21 mouse cellular contexts compared by ENCODE assay signal in the genomic region with DNA sequence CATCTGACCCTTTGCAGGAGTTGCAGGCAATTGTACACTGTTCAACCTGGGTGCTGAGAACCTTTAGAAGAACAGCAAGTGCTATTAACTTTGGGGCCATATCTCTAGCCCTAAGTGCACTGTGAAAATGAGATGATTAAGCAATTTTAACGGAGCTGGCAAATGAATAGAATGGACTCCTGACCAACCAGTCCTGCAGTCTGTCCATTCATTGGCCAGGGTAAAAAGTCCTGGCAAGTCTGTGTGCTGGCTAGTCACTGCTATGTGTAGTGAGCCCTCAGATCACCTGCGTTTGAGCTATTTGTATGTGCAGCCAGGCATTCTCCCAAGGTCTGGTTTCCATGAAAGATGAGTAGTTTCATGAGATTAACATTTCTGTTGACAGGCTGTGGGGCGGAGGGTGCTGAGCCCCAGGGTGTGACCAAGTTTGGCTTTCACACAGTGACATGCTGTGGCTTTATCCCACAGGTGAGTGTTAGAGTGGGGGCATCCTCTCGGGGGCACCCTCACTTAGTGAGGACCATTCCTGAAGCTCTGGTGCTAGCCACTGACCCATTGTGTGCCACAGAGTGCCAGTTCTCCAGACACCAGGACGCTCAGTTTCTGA. TPM values are rescaled to one million over a fixed set of nuclear protein-coding genes. Genes with fewer than 3 reads are reported as not detected.
DNase-seq lines count a peak whose midpoint lies in the region; ATAC-seq and TF ChIP-seq lines count a peak whose summit lies in the region.
"Had no signal": no experiment of that assay in that cellular context is flagged by ENCODE, and none has a peak within 500 bp of the region (broad histone marks: within the 10 kb centered on the region; RNA-seq: fewer than 3 reads in every experiment).

No protein-coding gene starts in this region.

- no peaks in the 10 kb centered on the region; the same call in 1 of the 2 replicates for H3K4me1 ChIP-seq in liver, embryonic 11.5 days (replicated peaks; ENCODE audit: control insufficient read depth, insufficient read depth, low read length)
- peaks cover 14% of the 10 kb centered on the region; the same call in 1 of the 2 replicates for H3K4me1 ChIP-seq in liver, postnatal 0 days (ENCODE audit: insufficient read depth)
- H3K4me1 ChIP-seq: stomach, embryonic 15.5 days had no signal

- no peak for ATAC-seq in liver, embryonic 11.5 days (replicated peaks; ENCODE audit: low FRiP score)
- peak; percentile 47 for ATAC-seq in liver, postnatal 0 days
- ATAC-seq: forebrain, embryonic 14.5 days; hindbrain, postnatal 0 days; intestine, postnatal 0 days had no signal

- TF ChIP-seq CTCF in liver, postnatal 0 days (IDR thresholded peaks at IDR 0.05; ENCODE audit: low read depth) = no peak

- H3K27me3 ChIP-seq in liver, embryonic 11.5 days (replicated peaks; ENCODE audit: control insufficient read depth, insufficient read depth, low read length) = no peaks in the 10 kb centered on the region
- H3K27me3 ChIP-seq in liver, postnatal 0 days (ENCODE audit: insufficient read depth, low read length) = no peaks in the 10 kb centered on the region

- no peak overlapping the region; the same call in 1 of the 2 replicates for H3K27ac ChIP-seq in liver, embryonic 11.5 days (ENCODE audit: low read depth, low read length)
- 0 out of 2 replicates have a peak overlapping the region, but pooled peaks have one; percentile 30 for H3K27ac ChIP-seq in liver, postnatal 0 days (ENCODE audit: low read depth)
- H3K27ac ChIP-seq: heart, embryonic 15.5 days; hindbrain, postnatal 0 days; left cerebral cortex, adult 2 months; stomach, embryonic 15.5 days had no signal

- no peak overlapping the region for H3K4me2 ChIP-seq in liver, embryonic 11.5 days
- peak overlapping the region; percentile 18 for H3K4me2 ChIP-seq in liver, postnatal 0 days (ENCODE audit: low read depth, low read length)
- H3K4me2 ChIP-seq: heart, embryonic 15.5 days; stomach, embryonic 15.5 days had no signal

- no peak overlapping the region for H3K9ac ChIP-seq in liver, embryonic 11.5 days (ENCODE audit: low read depth, low read length)
- H3K9ac ChIP-seq in liver, postnatal 0 days (replicated peaks) = no peak overlapping the region
- H3K9ac ChIP-seq: heart, embryonic 15.5 days; stomach, embryonic 15.5 days had no signal

- no peak overlapping the region for H3K4me3 ChIP-seq in liver, embryonic 11.5 days (ENCODE audit: low read depth, low read length)
- H3K4me3 ChIP-seq in liver, postnatal 0 days (ENCODE audit: low read depth, low read length) = no peak overlapping the region
- H3K4me3 ChIP-seq: heart, embryonic 15.5 days; left cerebral cortex, adult 2 months; stomach, embryonic 15.5 days had no signal

- WGBS in liver, embryonic 11.5 days = 68% methylated on average over 5 of the region's 5 CpGs
- WGBS in liver, postnatal 0 days (ENCODE audit: insufficient replicate concordance) = 62% methylated on average over 5 of the region's 5 CpGs

- peak; percentile 72 for DNase-seq in kidney, adult 11 months
- DNase-seq in kidney, postnatal 4 days = no peak
- peak; percentile 62 for DNase-seq in liver
- no peak for DNase-seq in liver, embryonic 11.5 days (ENCODE audit: low spot score)
- peak; percentile 52 to 77 for DNase-seq in kidney, postnatal 36 days
- DNase-seq in liver, postnatal 0 days = no peak
- no peak for DNase-seq in left cerebral cortex, postnatal 4 days
- DNase-seq: B cell, adult 2 months; cerebellum, postnatal 36 days; gastrocnemius, postnatal 36 days; heart, postnatal 4 days; layer of hippocampus, adult 9-11 months; right cerebral cortex, postnatal 25 days; thymus, adult 18-20 months had no signal

- intact Hi-C loops in left cerebral cortex, postnatal 4 days (cut with DNase I) = no loop called here

- no peaks in the 10 kb centered on the region for H3K36me3 ChIP-seq in liver, embryonic 11.5 days (ENCODE audit: control insufficient read depth, insufficient read depth, low read length)
- no peaks in the 10 kb centered on the region; the same call in 1 of the 2 replicates for H3K36me3 ChIP-seq in liver, postnatal 0 days (replicated peaks; ENCODE audit: insufficient read depth, low read length)
- H3K36me3 ChIP-seq: heart, embryonic 15.5 days; stomach, embryonic 15.5 days had no signal

- H3K9me3 ChIP-seq in liver, embryonic 11.5 days (ENCODE audit: control insufficient read depth, low read length) = no peaks in the 10 kb centered on the region
- no peaks in the 10 kb centered on the region for H3K9me3 ChIP-seq in liver, postnatal 0 days (ENCODE audit: low read length)
- H3K9me3 ChIP-seq: heart, embryonic 15.5 days; stomach, embryonic 15.5 days had no signal

- TF ChIP-seq EP300 in liver, postnatal 0 days (IDR thresholded peaks at IDR 0.05; ENCODE audit: low read depth) = no peak

RNA-seq across cellular contexts. Expression of a gene that starts 5.1 kb away (rescaled TPM):
- polyA plus RNA-seq in liver, embryonic 11.5 days (2014; fragmentation: Nextera tagmentation; extraction: Ambion mirVana) = 4.7 and 7.8 TPM in 2 replicates
- 14.6 and 19.2 TPM in 2 replicates for polyA plus RNA-seq in liver, postnatal 0 days (2015; fragmentation: Nextera tagmentation; extraction: Ambion mirVana)
- total RNA-seq in left cerebral cortex, postnatal 4 days (2021) = 1 to 10 TPM; 4.9 to 5.7 TPM

RNA-seq across cellular contexts. Expression of a gene that starts 12.0 kb away (rescaled TPM):
- polyA plus RNA-seq in liver, embryonic 11.5 days (2014; fragmentation: Nextera tagmentation; extraction: Ambion mirVana) = 35.9 and 37.7 TPM in 2 replicates
- polyA plus RNA-seq in liver, postnatal 0 days (2015; fragmentation: Nextera tagmentation; extraction: Ambion mirVana) = 20.0 and 21.2 TPM in 2 replicates
- 10 to 100 TPM; 68.4 to 75.2 TPM for total RNA-seq in left cerebral cortex, postnatal 4 days (2021)

RNA-seq across cellular contexts. Expression of a gene that starts 18.6 kb away (rescaled TPM):
- 8.6 and 10.5 TPM in 2 replicates for polyA plus RNA-seq in liver, embryonic 11.5 days (2014; fragmentation: Nextera tagmentation; extraction: Ambion mirVana)
- 12.2 and 14.6 TPM in 2 replicates for polyA plus RNA-seq in liver, postnatal 0 days (2015; fragmentation: Nextera tagmentation; extraction: Ambion mirVana)
- 10 to 100 TPM; 17.9 to 18.1 TPM for total RNA-seq in left cerebral cortex, postnatal 4 days (2021)

RNA-seq across cellular contexts. Expression of a gene that starts 51.7 kb away (rescaled TPM):
- polyA plus RNA-seq in liver, embryonic 11.5 days (2014; fragmentation: Nextera tagmentation; extraction: Ambion mirVana) = 0.94 and 1.2 TPM in 2 replicates
- 0.58 and 0.60 TPM in 2 replicates for polyA plus RNA-seq in liver, postnatal 0 days (2015; fragmentation: Nextera tagmentation; extraction: Ambion mirVana)
- total RNA-seq in left cerebral cortex, postnatal 4 days (2021) = 10 to 100 TPM; 13.6 to 16.4 TPM
- total RNA-seq: megakaryocyte, adult 5-6 weeks had no signal

Comparison
In these comparisons a context has a peak if more than half of its experiments do, and no peak if none do; other contexts are left out.
1. DNase-seq: peak in kidney, adult 11 months (single experiment), liver (single experiment) and kidney, postnatal 36 days (2 of 2); none in kidney, postnatal 4 days (0 of 2), liver, embryonic 11.5 days (single experiment), liver, postnatal 0 days (single experiment) and left cerebral cortex, postnatal 4 days (single experiment).